9 mouse cellular contexts compared by ENCODE assay signal in the genomic region with DNA sequence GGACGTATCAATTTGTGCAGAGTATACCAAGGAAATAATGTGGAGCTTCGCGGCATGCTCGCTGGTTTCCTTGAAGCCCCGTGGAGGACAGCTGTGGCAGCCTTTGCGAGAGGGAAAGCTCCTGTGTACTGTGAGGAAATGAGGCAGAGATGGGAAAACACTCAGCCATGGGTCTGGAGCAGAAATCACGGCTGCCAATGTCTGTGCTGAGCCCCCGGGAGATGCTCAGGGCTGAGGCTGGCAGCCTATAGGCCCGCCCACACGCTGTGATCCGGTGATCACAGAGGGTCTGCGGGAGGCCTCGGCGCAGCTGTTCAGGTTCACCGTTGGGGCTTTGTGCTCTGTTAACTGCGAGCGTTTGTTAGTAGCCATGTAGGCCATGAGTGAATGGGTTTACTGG. TPM values are rescaled to one million over a fixed set of nuclear protein-coding genes. Genes with fewer than 3 reads are reported as not detected.
DNase-seq lines count a peak whose midpoint lies in the region; ATAC-seq and TF ChIP-seq lines count a peak whose summit lies in the region.
"Had no signal": no experiment of that assay in that cellular context is flagged by ENCODE, and none has a peak within 500 bp of the region (broad histone marks: within the 10 kb centered on the region; RNA-seq: fewer than 3 reads in every experiment).

No protein-coding gene starts in this region.

- no peak overlapping the region for H3K4me3 ChIP-seq in kidney, postnatal 0 days (replicated peaks; ENCODE audit: low read depth, low read length)
- peak overlapping the region; percentile 40 for H3K4me3 ChIP-seq in embryonic facial prominence, embryonic 10.5 days
- H3K4me3 ChIP-seq in midbrain, postnatal 0 days (ENCODE audit: low read depth, low read length): no peak overlapping the region

- peak; percentile 58 for DNase-seq in kidney, postnatal 0 days (ENCODE audit: low spot score)
- no peak for DNase-seq in kidney, adult 8-10 months
- DNase-seq in embryonic facial prominence, embryonic 10.5 days (ENCODE audit: low spot score): peak; percentile 50
- peak; percentile 31 for DNase-seq in forelimb bud, embryonic 11.5 days (ENCODE audit: low read depth, low spot score)
- DNase-seq in midbrain, postnatal 0 days (ENCODE audit: low spot score): peak; percentile 58
- no peak for DNase-seq in c-Kit-positive CD71-positive TER-119-positive erythroid progenitor cells, embryonic 14.5 days (ENCODE audit: low spot score)
- no peak for DNase-seq in frontal cortex, postnatal 10 days (ENCODE audit: low spot score in 2 of 2)
- DNase-seq in right cerebral cortex, postnatal 14 days: no peak
- DNase-seq: liver had no signal

- H3K4me1 ChIP-seq in kidney, postnatal 0 days (replicated peaks; ENCODE audit: insufficient read depth, low read length): peaks cover 14% of the 10 kb centered on the region; the same call in 1 of the 2 replicates
- H3K4me1 ChIP-seq in embryonic facial prominence, embryonic 10.5 days: peaks cover 16% of the 10 kb centered on the region
- 0 out of 2 replicates have a peak, but pooled peaks cover 6% of the 10 kb centered on the region for H3K4me1 ChIP-seq in midbrain, postnatal 0 days (ENCODE audit: insufficient read depth, low read length)

- H3K27ac ChIP-seq in kidney, postnatal 0 days: no peak overlapping the region
- H3K27ac ChIP-seq in embryonic facial prominence, embryonic 10.5 days (replicated peaks): 0 out of 2 replicates have a peak overlapping the region, but pooled peaks have one; percentile 35
- H3K27ac ChIP-seq in midbrain, postnatal 0 days (ENCODE audit: low read depth, low read length): peak overlapping the region; percentile 55

- no peak; the same call in 1 of the 2 replicates for ATAC-seq in kidney, postnatal 0 days (replicated peaks; ENCODE audit: low FRiP score, low read depth)
- ATAC-seq in midbrain, postnatal 0 days (ENCODE audit: low FRiP score): peak; percentile 63; the same call in 1 of the 2 replicates

- no peak overlapping the region for H3K9ac ChIP-seq in kidney, postnatal 0 days (ENCODE audit: low read depth, low read length)
- H3K9ac ChIP-seq in midbrain, postnatal 0 days (replicated peaks; ENCODE audit: low read length, poor library complexity, severe bottlenecking): no peak overlapping the region

- no peaks in the 10 kb centered on the region for H3K36me3 ChIP-seq in kidney, postnatal 0 days (ENCODE audit: insufficient read depth, low read length)
- no peaks in the 10 kb centered on the region for H3K36me3 ChIP-seq in embryonic facial prominence, embryonic 10.5 days (replicated peaks)
- H3K36me3 ChIP-seq in midbrain, postnatal 0 days (ENCODE audit: insufficient read depth, low read length): no peaks in the 10 kb centered on the region

- TF ChIP-seq CTCF in kidney, postnatal 0 days (IDR thresholded peaks at IDR 0.05; ENCODE audit: low read depth): no peak
- TF ChIP-seq CTCF in midbrain, postnatal 0 days (IDR thresholded peaks at IDR 0.05): no peak

- peak overlapping the region; percentile 19 for H3K4me2 ChIP-seq in kidney, postnatal 0 days (ENCODE audit: low read length)
- peak overlapping the region; percentile 24; the same call in 1 of the 2 replicates for H3K4me2 ChIP-seq in midbrain, postnatal 0 days (ENCODE audit: low read depth, low read length, poor library complexity, severe bottlenecking)

- H3K27me3 ChIP-seq in kidney, postnatal 0 days (ENCODE audit: insufficient read depth, low read length): no peaks in the 10 kb centered on the region
- peaks cover 13% of the 10 kb centered on the region; the same call in 1 of the 2 replicates for H3K27me3 ChIP-seq in embryonic facial prominence, embryonic 10.5 days (replicated peaks; ENCODE audit: low read depth, poor library complexity, severe bottlenecking)
- H3K27me3 ChIP-seq in midbrain, postnatal 0 days (ENCODE audit: insufficient read depth, low read length): no peaks in the 10 kb centered on the region

- no peaks in the 10 kb centered on the region for H3K9me3 ChIP-seq in kidney, postnatal 0 days (replicated peaks; ENCODE audit: low read length)
- no peaks in the 10 kb centered on the region for H3K9me3 ChIP-seq in embryonic facial prominence, embryonic 10.5 days
- H3K9me3 ChIP-seq in midbrain, postnatal 0 days (ENCODE audit: low read length): no peaks in the 10 kb centered on the region

- 8% methylated on average over 17 of the region's 17 CpGs for WGBS in kidney, postnatal 0 days
- WGBS in embryonic facial prominence, embryonic 10.5 days: 14% methylated on average over 17 of the region's 17 CpGs
- 6% methylated on average over 17 of the region's 17 CpGs for WGBS in midbrain, postnatal 0 days

RNA-seq across cellular contexts. Expression of gene Enoph1, which starts 51.8 kb away (rescaled TPM):
- polyA plus RNA-seq in kidney, postnatal 0 days (2015; fragmentation: Nextera tagmentation; extraction: Ambion mirVana): 31.5 and 36.1 TPM in 2 replicates
- polyA plus RNA-seq in embryonic facial prominence, embryonic 10.5 days (2016; fragmentation: Nextera tagmentation; extraction: Ambion mirVana): 60.3 and 60.9 TPM in 2 replicates
- total RNA-seq in midbrain, postnatal 0 days (2014; rRNA removed): 50.0 and 54.7 TPM in 2 replicates
- 55.0 and 56.3 TPM in 2 replicates for polyA plus RNA-seq in midbrain, postnatal 0 days (2015; fragmentation: Nextera tagmentation; extraction: Ambion mirVana)

RNA-seq across cellular contexts. Expression of gene Hnrnpdl, which starts 52.1 kb away (rescaled TPM):
- 118 and 121 TPM in 2 replicates for polyA plus RNA-seq in kidney, postnatal 0 days (2015; fragmentation: Nextera tagmentation; extraction: Ambion mirVana)
- 214 and 235 TPM in 2 replicates for polyA plus RNA-seq in embryonic facial prominence, embryonic 10.5 days (2016; fragmentation: Nextera tagmentation; extraction: Ambion mirVana)
- total RNA-seq in midbrain, postnatal 0 days (2014; rRNA removed): 145 and 171 TPM in 2 replicates
- 203 and 214 TPM in 2 replicates for polyA plus RNA-seq in midbrain, postnatal 0 days (2015; fragmentation: Nextera tagmentation; extraction: Ambion mirVana)

Comparison
In these comparisons a context has a peak if more than half of its experiments do, and no peak if none do; other contexts are left out.
1. DNase-seq: peak in kidney, postnatal 0 days (single experiment), embryonic facial prominence, embryonic 10.5 days (single experiment), forelimb bud, embryonic 11.5 days (single experiment) and midbrain, postnatal 0 days (single experiment); none in kidney, adult 8-10 months (0 of 2), c-Kit-positive CD71-positive TER-119-positive erythroid progenitor cells, embryonic 14.5 days (single experiment), frontal cortex, postnatal 10 days (0 of 2) and right cerebral cortex, postnatal 14 days (single experiment).